Mouse (Mus musculus) ES-Bruce4 (cell line): Measurements from ENCODE around the gene Sh3rf3. TPM values are rescaled to one million over a fixed set of nuclear protein-coding genes. Genes with fewer than 3 reads are reported as not detected.

Experiments used
- H3K27ac ChIP-seq: 2 replicates; pipeline ENCODE4 v1.5.1; 2012; ENCODE audit warnings: low read length, inconsistent platforms; ENCODE audit not compliant: insufficient read depth
- H3K27me3 ChIP-seq: 2 replicates; pipeline ENCODE4 v1.6.1; 2012; ENCODE audit warnings: mild to moderate bottlenecking, low read length, inconsistent platforms; ENCODE audit not compliant: control insufficient read depth, poor library complexity, insufficient read depth, severe bottlenecking
- H3K36me3 ChIP-seq: 2 replicates; pipeline ENCODE4 v1.6.1; 2012; ENCODE audit warnings: inconsistent platforms, mild to moderate bottlenecking, low read length, moderate library complexity; ENCODE audit not compliant: control insufficient read depth, poor library complexity, insufficient read depth, severe bottlenecking
- H3K4me1 ChIP-seq: one replicate; pipeline ENCODE4 v1.8.1; 2011; ENCODE audit warnings: low read length; ENCODE audit not compliant: control insufficient read depth, insufficient read depth
- H3K4me3 ChIP-seq: 2 replicates; pipeline ENCODE4 v1.5.1; 2011; ENCODE audit warnings: low read depth, mild to moderate bottlenecking, low read length
- H3K9ac ChIP-seq: 2 replicates; pipeline ENCODE4 v1.6.1; 2012; ENCODE audit warnings: low read depth, mild to moderate bottlenecking, inconsistent platforms; ENCODE audit not compliant: poor library complexity, severe bottlenecking
- H3K9me3 ChIP-seq: replicated peaks from 2 replicates; pipeline ENCODE4 v1.6.1; 2012; ENCODE audit warnings: mild to moderate bottlenecking, low read length, inconsistent platforms; ENCODE audit not compliant: control insufficient read depth, poor library complexity, insufficient read depth, severe bottlenecking
- CTCF ChIP-seq: IDR thresholded peaks from one replicate; pipeline ENCODE4 v1.8.1; 2011; ENCODE audit warnings: low read depth, low read length
- EP300 ChIP-seq: IDR thresholded peaks from 2 replicates; pipeline ENCODE4 v1.6.1; 2011; ENCODE audit warnings: low read depth, low read length; ENCODE audit not compliant: insufficient read depth
- POLR2A ChIP-seq: IDR thresholded peaks from one replicate; pipeline ENCODE4 v1.8.1; 2011; ENCODE audit warnings: low read length; ENCODE audit not compliant: insufficient read depth
- polyA plus RNA-seq: library from polyadenylated mRNA; stranded (reverse); fragments of >200 nt; gene quantifications from 2 replicates; pipeline ENCODE4 v1.2.4, GENCODE M21; 2011; ENCODE audit warnings: low read depth; ENCODE audit not compliant: missing spikeins, insufficient read depth, insufficient read length

Sh3rf3 gene
- polyA plus RNA-seq, 1 experiment: 0.55 TPM

DNA sequence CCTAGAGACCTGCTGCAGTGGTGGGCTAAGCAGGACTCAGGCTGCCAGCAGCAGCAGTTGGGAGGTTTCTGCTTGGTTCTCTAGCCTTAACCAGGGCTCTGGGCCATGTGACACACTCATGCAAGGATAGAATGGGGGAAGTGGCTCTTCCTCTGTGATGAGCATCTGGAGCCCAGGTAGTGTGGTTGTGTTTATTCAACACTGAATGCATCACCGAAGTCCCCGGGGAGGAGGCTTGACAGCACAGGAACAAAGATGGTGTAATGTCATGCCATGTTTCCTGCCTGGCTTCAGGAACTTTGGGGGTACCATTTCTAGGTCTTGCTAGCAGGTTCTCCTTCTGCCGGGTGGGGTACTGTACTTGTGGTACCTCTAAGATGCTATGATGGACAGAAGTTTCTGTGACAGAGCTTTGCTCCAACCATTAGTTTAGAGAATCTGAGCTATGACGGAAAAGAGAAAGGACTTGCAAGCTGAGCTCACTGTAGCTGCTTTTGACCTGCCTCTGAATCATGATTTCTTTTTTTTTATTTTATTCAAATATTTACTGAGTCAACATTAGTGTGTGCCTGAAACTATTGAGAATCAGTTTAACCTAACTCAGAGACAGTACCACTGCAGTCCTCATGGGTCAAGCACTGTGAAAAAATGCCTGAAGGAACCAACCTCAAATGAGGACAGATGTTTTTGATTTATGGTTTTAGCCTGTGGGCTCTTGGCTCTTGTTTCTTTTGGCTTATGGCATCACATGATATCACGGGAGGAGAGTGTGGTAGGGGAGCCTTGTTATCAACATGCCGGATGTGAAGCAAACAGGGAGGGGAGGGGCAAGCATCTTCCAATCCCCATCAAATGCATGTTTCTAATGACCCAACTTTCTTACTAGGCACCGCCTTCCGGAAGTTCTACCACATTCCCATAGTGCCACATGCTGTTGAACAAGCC, 102.4 kb downstream of the Sh3rf3 start:
- H3K9me3 ChIP-seq: no peaks in the 10 kb centered on the region
- no peaks in the 10 kb centered on the region; the same call in 1 of the 2 replicates for H3K27me3 ChIP-seq
- H3K27ac ChIP-seq: no peak overlapping the region
- no peak overlapping the region for H3K9ac ChIP-seq
- H3K36me3 ChIP-seq: no peaks in the 10 kb centered on the region
- H3K4me3 ChIP-seq: no peak overlapping the region
- no peaks in the 10 kb centered on the region for H3K4me1 ChIP-seq
- no peak for TF ChIP-seq POLR2A
- no peak for TF ChIP-seq EP300
- TF ChIP-seq CTCF: no peak

- Histone ChIP-seq H3K9ac (no peak overlapping the region), H3K27me3 (no peaks in the 10 kb centered on the region; the same call in 1 of the 2 replicates), H3K36me3 (no peaks in the 10 kb centered on the region), H3K4me3 (no peak overlapping the region), H3K27ac (no peak overlapping the region), H3K4me1 (no peaks in the 10 kb centered on the region), H3K9me3 (no peaks in the 10 kb centered on the region)
- TF ChIP-seq EP300: no peak
- TF ChIP-seq CTCF: no peak
- TF ChIP-seq POLR2A: no peak
Measured at GRCm38 (mm10) chr10:58921643-58922188, 108.6 kb downstream of the Sh3rf3 start.

GRCm38 (mm10) chr10:58922216-58922829, 109.2 kb downstream of the Sh3rf3 start:
- Histone ChIP-seq H3K4me3 (no peak overlapping the region), H3K9ac (no peak overlapping the region), H3K27me3 (no peaks in the 10 kb centered on the region; the same call in 1 of the 2 replicates), H3K27ac (no peak overlapping the region), H3K4me1 (no peaks in the 10 kb centered on the region), H3K9me3 (no peaks in the 10 kb centered on the region), H3K36me3 (no peaks in the 10 kb centered on the region)
- TF ChIP-seq EP300 (no peak), CTCF (no peak), POLR2A (no peak)

GRCm38 (mm10) chr10:58922993-58923392, 109.8 kb downstream of the Sh3rf3 start:
- Histone ChIP-seq H3K27ac (no peak overlapping the region), H3K27me3 (no peaks in the 10 kb centered on the region), H3K4me1 (no peaks in the 10 kb centered on the region), H3K4me3 (no peak overlapping the region), H3K9ac (no peak overlapping the region), H3K9me3 (no peaks in the 10 kb centered on the region), H3K36me3 (no peaks in the 10 kb centered on the region)
- TF ChIP-seq CTCF (no peak), EP300 (no peak), POLR2A (no peak)

- Histone ChIP-seq H3K27me3 (no peaks in the 10 kb centered on the region), H3K9ac (no peak overlapping the region), H3K36me3 (no peaks in the 10 kb centered on the region), H3K4me1 (no peaks in the 10 kb centered on the region), H3K4me3 (no peak overlapping the region), H3K27ac (no peak overlapping the region), H3K9me3 (no peaks in the 10 kb centered on the region)
- TF ChIP-seq POLR2A (no peak), CTCF (no peak), EP300 (no peak)
Measured at GRCm38 (mm10) chr10:58926578-58926977, 113.4 kb downstream of the Sh3rf3 start.

- Histone ChIP-seq H3K9ac (no peak overlapping the region), H3K27ac (no peak overlapping the region), H3K4me3 (no peak overlapping the region), H3K36me3 (no peaks in the 10 kb centered on the region), H3K9me3 (no peaks in the 10 kb centered on the region), H3K27me3 (no peaks in the 10 kb centered on the region), H3K4me1 (no peaks in the 10 kb centered on the region)
- TF ChIP-seq EP300 (no peak), POLR2A (no peak), CTCF (no peak)
Measured at GRCm38 (mm10) chr10:58928952-58929442, 115.8 kb downstream of the Sh3rf3 start.
